8 mouse cellular contexts compared by ENCODE assay signal in the genomic region with DNA sequence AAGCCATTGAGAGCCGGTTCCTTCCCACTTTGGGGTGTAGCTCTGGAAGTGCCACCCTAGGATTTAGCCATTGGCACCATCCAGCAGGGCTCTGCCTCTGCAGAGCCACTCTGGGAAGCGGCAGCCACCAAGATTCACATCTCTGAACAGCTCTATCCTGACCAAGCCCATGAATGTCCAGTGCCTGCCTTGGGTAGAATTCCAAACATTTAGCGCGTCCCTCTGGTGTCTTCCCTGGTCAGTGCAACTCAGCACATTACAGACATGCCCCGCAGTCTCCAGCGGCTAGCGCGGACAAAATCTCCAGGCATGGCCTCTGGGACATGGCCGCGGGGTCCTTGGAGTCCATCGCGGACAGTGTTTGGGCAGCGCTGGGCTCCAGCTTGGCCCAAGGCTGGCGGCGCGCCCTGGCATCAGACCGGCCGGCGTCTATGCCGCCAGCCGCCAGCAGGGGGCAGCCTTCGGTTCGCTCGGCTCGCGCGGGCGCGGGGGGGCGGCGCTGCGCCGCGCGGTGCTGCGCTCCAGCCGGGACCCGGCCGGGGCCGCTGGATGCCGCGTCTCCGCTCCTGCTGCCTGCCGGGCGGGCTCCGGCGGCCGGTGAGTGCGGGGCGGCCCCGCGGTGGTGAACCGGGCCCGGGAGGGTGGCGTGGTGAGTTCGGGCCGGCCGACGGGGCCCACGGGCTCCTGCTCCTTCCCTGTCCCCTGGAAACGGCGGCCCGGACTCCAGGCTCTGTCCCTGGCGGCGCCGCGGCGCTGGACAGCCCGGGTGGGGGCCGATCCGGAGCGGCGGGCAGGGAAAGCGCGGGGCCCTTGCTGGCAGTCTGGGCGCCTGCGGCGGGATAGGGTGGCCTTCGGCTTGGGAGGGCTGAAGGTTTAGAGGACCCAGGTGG. TPM values are rescaled to one million over a fixed set of nuclear protein-coding genes. Genes with fewer than 3 reads are reported as not detected.
A peak's percentile ranks its signal among the peaks of the same experiment; 100 is the strongest.
DNase-seq lines count a peak whose midpoint lies in the region.

A gene (plus strand): TSS at position 464 of the 890 bp plus-strand sequence.

- peak; percentile 81 for DNase-seq in adipocyte (ENCODE audit: low spot score)
- DNase-seq in embryo, embryonic 10.5 days (ENCODE audit: low spot score), result peak; percentile 90
- DNase-seq in gastrocnemius, postnatal 14 days, result peak; percentile 85
- DNase-seq in induced T-regulatory cell, adult 2 months (ENCODE audit: low read depth), result peak; percentile 85
- DNase-seq in left cerebral cortex, postnatal 10 days (ENCODE audit: extremely low spot score in 1 of 2, low spot score in 2 of 2), result peak; percentile 52 to 89
- peak; percentile 79 for DNase-seq in right cerebral cortex, adult 18-20 months
- peak; percentile 92 for DNase-seq in urinary bladder, adult 2 months (ENCODE audit: low spot score)

- H3K27me3 ChIP-seq in megakaryocyte, embryonic 14.5 days (replicated peaks), result peaks cover 3% of the 10 kb centered on the region

- peak within 1 kb of the TSS; percentile 94 for H3K4me3 ChIP-seq in megakaryocyte, embryonic 14.5 days (replicated peaks)

- no peaks in the 10 kb centered on the region; the same call in 1 of the 2 replicates for H3K9me3 ChIP-seq in megakaryocyte, embryonic 14.5 days

- intact Hi-C loops in gastrocnemius, postnatal 14 days (cut with DNase I; ENCODE audit: low total_unique reads), result loop anchor here (2.0 kb wide), 1 partner anchor 52 kb away; no protein-coding TSS in a partner anchor
- intact Hi-C loops in left cerebral cortex, postnatal 10 days (cut with DNase I), result no loop called here

- no peaks in the 10 kb centered on the region for H3K36me3 ChIP-seq in megakaryocyte, embryonic 14.5 days (replicated peaks; ENCODE audit: low read length)

- H3K4me1 ChIP-seq in megakaryocyte, embryonic 14.5 days, result peaks cover 56% of the 10 kb centered on the region

RNA-seq across cellular contexts. Expression of the gene that starts here (rescaled TPM):
- 100 to 1,000 TPM; 307 to 323 TPM for total RNA-seq in gastrocnemius, postnatal 14 days (2021)
- 100 to 1,000 TPM; 135 to 137 TPM for total RNA-seq in left cerebral cortex, postnatal 10 days (2021)
- polyA plus RNA-seq in megakaryocyte, embryonic 14.5 days (2012; ENCODE audit: insufficient read depth, low replicate concordance), result 6.7 and 20.0 TPM in 2 replicates
- 24.1 and 33.8 TPM in 2 replicates for polyA plus RNA-seq in urinary bladder, adult 2 months (2012; rRNA removed)

Comparison
In these comparisons a context has a peak if more than half of its experiments do, and no peak if none do; other contexts are left out.
1. Peak in every context shown above with its lines: DNase-seq and H3K4me3 ChIP-seq.